ENCODE assay signal across 17 mouse cellular contexts in genomic region chr11:21037267-21037906, GRCm38 (mm10).
"Had no signal": no experiment of that assay in that cellular context is flagged by ENCODE, and none has a peak within 500 bp of the region (broad histone marks: within the 10 kb centered on the region; RNA-seq: fewer than 3 reads in every experiment).

No protein-coding gene starts in this region.

- H3K4me2 ChIP-seq: lung, embryonic 14.5 days; midbrain, embryonic 12.5 days; neural tube, embryonic 13.5 days; neural tube, embryonic 15.5 days had no signal

- H3K9ac ChIP-seq: lung, embryonic 14.5 days; midbrain, embryonic 12.5 days; neural tube, embryonic 13.5 days; neural tube, embryonic 15.5 days had no signal

- H3K27me3 ChIP-seq: midbrain, embryonic 12.5 days; neural tube, embryonic 13.5 days; neural tube, embryonic 15.5 days had no signal

- H3K4me1 ChIP-seq: midbrain, embryonic 12.5 days had no signal

- DNase-seq: lung, adult 18-20 months; lung, embryonic 14.5 days; midbrain, embryonic 14.5 days; retina, postnatal 1 day; right cerebral cortex, adult 18-20 months; right cerebral cortex, postnatal 25 days; right cerebral cortex, postnatal 4 days; spleen, adult 18-20 months; thymus, adult 18-20 months; thymus, postnatal 25 days; thymus, postnatal 4 days had no signal

- H3K4me3 ChIP-seq: midbrain, embryonic 10.5 days; midbrain, embryonic 12.5 days; myocyte; neural tube, embryonic 13.5 days; neural tube, embryonic 15.5 days had no signal

- ATAC-seq: midbrain, embryonic 16.5 days had no signal

- H3K27ac ChIP-seq: midbrain, embryonic 10.5 days; midbrain, embryonic 12.5 days; neural tube, embryonic 13.5 days; neural tube, embryonic 15.5 days had no signal

- H3K9me3 ChIP-seq: midbrain, embryonic 10.5 days; midbrain, embryonic 12.5 days; neural tube, embryonic 13.5 days; neural tube, embryonic 15.5 days had no signal

- H3K36me3 ChIP-seq: midbrain, embryonic 10.5 days; midbrain, embryonic 12.5 days; neural tube, embryonic 13.5 days; neural tube, embryonic 15.5 days had no signal
